Mouse (Mus musculus): ENCODE data around the gene Cygb. TPM values are rescaled to one million over a fixed set of nuclear protein-coding genes. Genes with fewer than 3 reads are reported as not detected.
"Not testable (repeated sequence)": the region's sequence is repeated elsewhere in the genome, so short reads cannot be mapped to it uniquely, and the experiment has no call there.

The Cygb gene
- polyA plus RNA-seq, 1 experiment = not detected

GRCm38 (mm10) chr11:116687897-116688296 is 33.8 kb upstream of the Cygb start:
- Histone ChIP-seq H3K4me3 (ENCODE audit: insufficient read depth, low read length) (no peak overlapping the region), H3K4me1 (ENCODE audit: control insufficient read depth, insufficient read depth, low read length) (peaks cover 7% of the 10 kb centered on the region), H3K27ac (ENCODE audit: insufficient read depth, low read depth, low read length) (no peak overlapping the region)
- TF ChIP-seq CTCF (IDR thresholded peaks at IDR 0.05; ENCODE audit: low read depth, low read length) (no peak), POLR2A (IDR thresholded peaks at IDR 0.05; ENCODE audit: borderline replicate concordance, low read depth, low read length) (no peak)

DNA sequence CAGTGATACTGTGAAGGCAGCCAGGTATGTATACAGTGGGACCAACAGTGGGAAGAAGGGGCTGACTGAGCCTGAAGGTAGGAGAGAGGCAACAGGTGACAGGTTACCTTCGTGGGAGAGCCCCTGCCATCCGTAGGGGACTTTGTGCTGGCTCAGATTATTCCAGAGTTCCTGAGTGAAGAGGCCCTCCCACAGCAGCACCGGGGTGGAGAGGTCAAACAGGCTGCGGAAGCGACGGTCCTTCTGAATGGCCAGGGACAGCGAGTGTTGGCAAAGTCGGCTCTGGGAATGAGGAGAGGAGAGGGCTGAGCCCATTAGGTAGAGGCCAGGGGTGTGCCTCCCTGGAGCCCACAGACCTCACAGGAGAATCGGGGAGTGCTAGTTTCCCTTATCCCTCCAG is 31.6 kb upstream of the Cygb start:
- Histone ChIP-seq H3K4me1 (ENCODE audit: control insufficient read depth, insufficient read depth, low read length) (peaks cover 28% of the 10 kb centered on the region), H3K4me3 (ENCODE audit: insufficient read depth, low read length) (no peak overlapping the region), H3K27ac (ENCODE audit: insufficient read depth, low read depth, low read length) (no peak overlapping the region)
- TF ChIP-seq POLR2A (IDR thresholded peaks at IDR 0.05; ENCODE audit: borderline replicate concordance, low read depth, low read length) (no peak), CTCF (IDR thresholded peaks at IDR 0.05; ENCODE audit: low read depth, low read length) (no peak)

DNA sequence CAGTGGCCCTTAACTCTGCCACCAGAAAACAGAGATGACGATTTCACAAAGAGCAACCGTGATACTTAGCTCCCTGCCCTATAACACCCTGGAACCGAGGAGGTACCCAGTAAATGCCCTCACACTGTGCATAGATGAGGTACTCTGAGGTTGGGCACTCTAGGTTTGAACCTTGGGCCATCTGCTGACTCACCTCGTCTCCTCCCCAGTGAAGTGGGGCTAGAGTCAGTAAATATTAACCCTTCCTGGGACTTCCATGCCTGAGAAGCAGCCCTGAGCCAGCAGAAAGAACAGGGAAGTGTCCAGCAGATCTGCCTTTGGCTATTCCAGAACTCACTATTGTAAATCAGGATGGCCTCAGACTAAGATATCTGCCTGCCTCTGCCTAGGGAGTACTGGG is 29.7 kb upstream of the Cygb start:
- Histone ChIP-seq H3K4me3 (ENCODE audit: insufficient read depth, low read length) (no peak overlapping the region), H3K4me1 (ENCODE audit: control insufficient read depth, insufficient read depth, low read length) (peaks cover 34% of the 10 kb centered on the region), H3K27ac (ENCODE audit: insufficient read depth, low read depth, low read length) (no peak overlapping the region)
- TF ChIP-seq CTCF (IDR thresholded peaks at IDR 0.05; ENCODE audit: low read depth, low read length) = no peak
- TF ChIP-seq POLR2A (IDR thresholded peaks at IDR 0.05; ENCODE audit: borderline replicate concordance, low read depth, low read length) = no peak

DNA sequence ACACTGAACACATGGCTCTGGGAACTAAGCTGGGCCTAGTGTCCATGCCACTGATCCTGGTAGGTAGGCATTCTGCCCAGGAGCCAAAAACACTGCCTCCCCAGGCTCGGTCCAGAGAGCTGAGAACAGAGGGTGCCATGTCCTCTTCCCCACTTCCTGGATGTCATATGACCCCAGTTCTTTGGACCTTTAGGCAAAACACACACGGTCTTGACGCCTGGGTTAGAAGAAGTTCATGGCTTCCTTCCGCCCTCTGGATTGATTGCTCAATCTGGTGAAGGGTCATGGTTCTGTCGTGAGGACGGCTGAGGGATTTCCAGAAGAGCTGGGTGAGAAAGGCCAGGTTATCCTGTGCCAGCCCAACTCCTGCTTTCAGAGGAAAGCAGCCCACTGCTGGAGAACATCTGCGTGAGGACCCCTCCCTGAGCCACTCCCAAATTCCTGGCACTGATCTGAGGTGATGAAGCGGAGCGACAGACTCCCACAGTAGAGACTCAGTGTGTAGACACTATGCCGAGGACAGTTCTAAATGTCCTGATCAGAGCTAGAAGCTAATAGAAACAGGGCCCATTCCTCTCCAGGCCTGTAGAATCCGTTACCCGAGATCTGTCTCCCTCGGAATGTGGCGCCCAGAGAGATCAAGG is 28.5 kb upstream of the Cygb start:
- Histone ChIP-seq H3K4me3 (ENCODE audit: insufficient read depth, low read length) (no peak overlapping the region), H3K4me1 (ENCODE audit: control insufficient read depth, insufficient read depth, low read length) (peaks cover 34% of the 10 kb centered on the region), H3K27ac (ENCODE audit: insufficient read depth, low read depth, low read length) (peak overlapping the region; percentile 76)
- TF ChIP-seq POLR2A (IDR thresholded peaks at IDR 0.05; ENCODE audit: borderline replicate concordance, low read depth, low read length) = no peak
- TF ChIP-seq CTCF (IDR thresholded peaks at IDR 0.05; ENCODE audit: low read depth, low read length) = no peak

DNA sequence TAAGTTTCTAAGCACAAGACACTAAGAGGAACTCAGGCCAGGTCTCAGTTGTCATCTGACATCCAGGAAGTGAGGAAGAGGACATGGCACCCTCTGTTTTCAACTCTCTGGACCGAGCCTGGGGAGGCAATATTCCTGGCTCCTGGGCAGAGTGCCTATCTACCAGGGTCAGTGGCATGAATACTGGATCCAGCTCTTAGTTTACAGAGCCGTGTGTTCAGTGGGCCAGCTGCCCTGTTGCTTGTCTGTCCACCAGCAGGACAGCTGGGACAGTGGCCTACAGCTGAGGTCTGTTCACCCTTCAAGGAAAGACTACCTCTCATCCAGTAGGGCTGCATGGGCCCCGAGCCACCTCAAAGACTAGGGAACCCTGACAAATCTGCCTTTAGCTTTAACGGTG is 27.0 kb upstream of the Cygb start:
- Histone ChIP-seq H3K4me1 (ENCODE audit: control insufficient read depth, insufficient read depth, low read length) (peaks cover 34% of the 10 kb centered on the region), H3K4me3 (ENCODE audit: insufficient read depth, low read length) (no peak overlapping the region), H3K27ac (ENCODE audit: insufficient read depth, low read depth, low read length) (peak overlapping the region; percentile 55)
- TF ChIP-seq POLR2A (IDR thresholded peaks at IDR 0.05; ENCODE audit: borderline replicate concordance, low read depth, low read length) (no peak), CTCF (IDR thresholded peaks at IDR 0.05; ENCODE audit: low read depth, low read length) (no peak)

DNA sequence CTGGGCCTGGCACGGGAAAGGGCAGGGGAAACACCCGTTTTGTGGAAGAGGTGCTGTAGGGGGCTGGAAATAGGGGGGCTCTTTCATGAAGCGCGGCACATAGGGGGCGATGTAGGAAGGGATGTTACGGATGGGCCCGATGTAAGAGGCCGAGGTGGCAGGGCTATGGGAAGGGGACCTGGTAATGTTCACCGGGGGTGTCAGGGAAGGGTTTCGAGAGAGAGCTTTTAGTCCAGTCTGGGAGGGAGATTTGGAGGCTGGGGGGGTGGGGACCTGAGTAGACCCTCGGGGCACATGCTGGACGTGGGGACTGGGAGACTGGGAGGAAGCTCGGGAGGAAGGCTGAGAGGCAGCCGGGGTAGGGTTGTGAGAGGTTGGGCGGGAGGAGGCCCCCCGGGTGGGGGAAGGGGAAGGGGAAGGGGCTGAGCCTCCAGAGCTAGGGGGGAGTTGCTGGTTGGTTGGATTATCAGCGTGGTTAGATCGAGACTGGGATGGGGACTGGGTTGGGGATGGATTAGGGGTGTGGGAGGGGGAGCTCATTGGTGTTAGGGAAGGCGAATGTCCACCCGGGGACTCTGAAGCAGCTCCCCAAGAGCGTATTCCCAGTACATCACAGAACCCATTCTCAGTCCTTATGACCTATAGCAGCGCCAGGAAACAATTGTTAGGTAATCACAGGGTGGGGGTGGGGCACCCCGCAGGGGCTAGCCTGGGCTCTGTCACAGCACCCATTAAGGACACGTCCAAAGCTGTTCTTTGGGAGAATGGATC is 26.4 kb upstream of the Cygb start:
- TF ChIP-seq POLR2A (IDR thresholded peaks at IDR 0.05; ENCODE audit: borderline replicate concordance, low read depth, low read length) (no peak), CTCF (IDR thresholded peaks at IDR 0.05; ENCODE audit: low read depth, low read length) (no peak)
- Histone ChIP-seq H3K4me1 (ENCODE audit: control insufficient read depth, insufficient read depth, low read length) (peaks cover 34% of the 10 kb centered on the region), H3K4me3 (ENCODE audit: insufficient read depth, low read length) (no peak overlapping the region), H3K27ac (ENCODE audit: insufficient read depth, low read depth, low read length) (peak overlapping the region; percentile 55; the same call in 1 of the 2 replicates)

DNA sequence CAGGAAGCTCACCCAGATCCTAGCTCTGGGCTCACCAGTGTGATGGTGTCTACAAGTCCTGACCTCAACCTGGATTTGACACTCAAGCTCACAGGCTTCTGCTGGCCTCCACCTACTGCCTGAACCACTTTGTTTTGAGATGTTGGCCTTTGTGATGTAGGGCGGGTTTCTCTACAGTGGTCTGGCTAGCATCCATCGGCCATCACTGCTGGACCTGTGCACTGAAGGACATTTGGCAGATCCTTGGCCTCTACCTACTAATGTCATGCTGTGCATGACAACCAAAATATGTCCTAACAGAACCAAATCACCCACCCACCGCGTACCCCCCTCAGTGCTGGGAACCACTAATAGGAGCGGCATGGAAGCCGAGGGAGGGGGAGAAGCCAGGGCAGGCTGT is 25.0 kb upstream of the Cygb start:
- TF ChIP-seq CTCF (IDR thresholded peaks at IDR 0.05; ENCODE audit: low read depth, low read length) = no peak
- no peak for TF ChIP-seq POLR2A (IDR thresholded peaks at IDR 0.05; ENCODE audit: borderline replicate concordance, low read depth, low read length)
- Histone ChIP-seq H3K27ac (ENCODE audit: insufficient read depth, low read depth, low read length) (no peak overlapping the region), H3K4me1 (ENCODE audit: control insufficient read depth, insufficient read depth, low read length) (peaks cover 36% of the 10 kb centered on the region), H3K4me3 (ENCODE audit: insufficient read depth, low read length) (no peak overlapping the region)

- TF ChIP-seq POLR2A (IDR thresholded peaks at IDR 0.05; ENCODE audit: borderline replicate concordance, low read depth, low read length) = no peak
- TF ChIP-seq CTCF (IDR thresholded peaks at IDR 0.05; ENCODE audit: low read depth, low read length) = no peak
- Histone ChIP-seq H3K4me3 (ENCODE audit: insufficient read depth, low read length) (no peak overlapping the region), H3K27ac (ENCODE audit: insufficient read depth, low read depth, low read length) (no peak overlapping the region), H3K4me1 (ENCODE audit: control insufficient read depth, insufficient read depth, low read length) (peaks cover 37% of the 10 kb centered on the region)
Observed at GRCm38 (mm10) chr11:116677711-116678441, 23.8 kb upstream of the Cygb start.

- TF ChIP-seq CTCF (IDR thresholded peaks at IDR 0.05; ENCODE audit: low read depth, low read length) (no peak), POLR2A (IDR thresholded peaks at IDR 0.05; ENCODE audit: borderline replicate concordance, low read depth, low read length) (no peak)
- Histone ChIP-seq H3K4me3 (ENCODE audit: insufficient read depth, low read length) (no peak overlapping the region), H3K4me1 (ENCODE audit: control insufficient read depth, insufficient read depth, low read length) (peaks cover 23% of the 10 kb centered on the region), H3K27ac (ENCODE audit: insufficient read depth, low read depth, low read length) (no peak overlapping the region)
Observed at GRCm38 (mm10) chr11:116676175-116676976, 22.3 kb upstream of the Cygb start.

- H3K4me1 ChIP-seq (ENCODE audit: control insufficient read depth, insufficient read depth, low read length) = peaks cover 15% of the 10 kb centered on the region
- not testable (repeated sequence) for H3K4me3 ChIP-seq (ENCODE audit: insufficient read depth, low read length); H3K27ac ChIP-seq (ENCODE audit: insufficient read depth, low read depth, low read length)
Observed at GRCm38 (mm10) chr11:116675429-116675828, 21.3 kb upstream of the Cygb start.
